In genomic region chr2:40127615-40128014, GRCm38 (mm10) we compare ENCODE assay signal across 8 mouse cellular contexts.
DNase-seq lines count a peak whose midpoint lies in the region; ATAC-seq lines count a peak whose summit lies in the region.
"Not testable (repeated sequence)": the region's sequence is repeated elsewhere in the genome, so short reads cannot be mapped to it uniquely, and the experiment has no call there.

No protein-coding gene starts in this region.

- not testable (repeated sequence) for H3K4me2 ChIP-seq in liver, embryonic 13.5 days

- not testable (repeated sequence) for H3K27ac ChIP-seq in ES-E14 (ENCODE audit: insufficient read depth, low read depth, low read length, poor library complexity, severe bottlenecking); liver, embryonic 13.5 days

- WGBS in liver, embryonic 13.5 days (ENCODE audit: insufficient replicate concordance): 79% methylated on average over 14 of the region's 14 CpGs

- not testable (repeated sequence) for H3K36me3 ChIP-seq in ES-E14 (ENCODE audit: control insufficient read depth, insufficient read depth, low read length, poor library complexity, severe bottlenecking); liver, embryonic 13.5 days

- H3K9ac ChIP-seq in ES-E14 (ENCODE audit: insufficient read depth, low read depth, low read length, poor library complexity, severe bottlenecking): peak overlapping the region; percentile 54
- H3K9ac ChIP-seq in liver, embryonic 13.5 days: not testable (repeated sequence)

- H3K4me3 ChIP-seq in ES-E14 (ENCODE audit: insufficient read depth in 1 of 2, low read depth in 1 of 2, low read length in 2 of 2, poor library complexity in 1 of 2, severe bottlenecking in 1 of 2): peak overlapping the region; percentile 50 to 57; a peak in 3 of 4 replicates
- H3K4me3 ChIP-seq in liver, embryonic 13.5 days (replicated peaks): not testable (repeated sequence)

- H3K27me3 ChIP-seq in liver, embryonic 13.5 days: not testable (repeated sequence)

- H3K4me1 ChIP-seq in ES-E14 (ENCODE audit: control insufficient read depth in 2 of 2, insufficient read depth in 2 of 2, low read length in 2 of 2, poor library complexity in 1 of 2); liver, embryonic 13.5 days (replicated peaks): not testable (repeated sequence)

- not testable (repeated sequence) for DNase-seq in ES-E14 (ENCODE audit: low read depth, low spot score)
- DNase-seq in adrenal gland, adult (ENCODE audit: inconsistent age in 2 of 2, low spot score in 1 of 2): peak; percentile 9 to 31
- DNase-seq in cerebellum, adult 18-20 months: peak; percentile 3 to 10
- peak; percentile 16 for DNase-seq in kidney, postnatal 10 days
- DNase-seq in liver, embryonic 13.5 days: peak; percentile 9
- DNase-seq in spleen, adult 12 weeks (ENCODE audit: low spot score): peak; percentile 19
- DNase-seq in urinary bladder, postnatal 36 days (ENCODE audit: low spot score in 2 of 2): peak; percentile 2 to 6

- not testable (repeated sequence) for H3K9me3 ChIP-seq in ES-E14 (ENCODE audit: control insufficient read depth, insufficient read depth, low read depth, low read length); liver, embryonic 13.5 days (replicated peaks)

- in situ Hi-C loops in ES-E14 (cut with MboI; ENCODE audit: low sequenced_read_pairs in 2 of 2, unreplicated experiment in 2 of 2): not testable (repeated sequence)

- ATAC-seq in erythroblast, adult 5-6 weeks (replicated peaks; ENCODE audit: low FRiP score, poor library complexity, severe bottlenecking): peak; percentile 57; the same call in 1 of the 2 replicates
- not testable (repeated sequence) for ATAC-seq in liver, embryonic 13.5 days (ENCODE audit: low read depth)
